Mouse (Mus musculus) heart, adult 11 months (tissue): ENCODE results near the gene Slc35d3.

ENCODE experiments used
- DNase-seq: peaks from one replicate; pipeline ENCODE4 v3.0.0; 2022

Slc35d3 gene

GRCm38 (mm10) chr10:19834222-19834621 is 17.0 kb downstream of the Slc35d3 start:
- peak; percentile 60 for DNase-seq

- no peak for DNase-seq
Observed at GRCm38 (mm10) chr10:19831072-19831849, 20.0 kb downstream of the Slc35d3 start.

DNA sequence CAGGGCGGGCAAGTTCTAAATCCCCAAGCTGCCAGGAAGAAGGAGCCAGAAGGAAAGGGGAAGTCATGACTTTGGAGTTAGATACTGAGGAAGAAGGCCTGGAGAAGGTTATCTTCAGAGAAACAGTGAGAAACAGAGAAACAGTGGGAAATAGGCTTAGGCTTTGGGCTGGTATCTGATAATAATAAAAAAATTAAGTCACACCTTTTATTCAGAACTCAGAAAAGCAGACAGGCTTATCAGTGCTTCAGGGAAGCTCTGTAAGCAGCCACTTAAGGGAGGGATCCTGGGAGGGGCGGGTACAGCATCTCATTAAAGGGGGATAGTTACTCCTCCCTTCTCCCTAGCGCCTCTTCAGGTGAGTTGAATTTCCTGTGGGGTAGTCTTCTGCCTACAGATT is 30.3 kb downstream of the Slc35d3 start:
- DNase-seq: no peak

DNA sequence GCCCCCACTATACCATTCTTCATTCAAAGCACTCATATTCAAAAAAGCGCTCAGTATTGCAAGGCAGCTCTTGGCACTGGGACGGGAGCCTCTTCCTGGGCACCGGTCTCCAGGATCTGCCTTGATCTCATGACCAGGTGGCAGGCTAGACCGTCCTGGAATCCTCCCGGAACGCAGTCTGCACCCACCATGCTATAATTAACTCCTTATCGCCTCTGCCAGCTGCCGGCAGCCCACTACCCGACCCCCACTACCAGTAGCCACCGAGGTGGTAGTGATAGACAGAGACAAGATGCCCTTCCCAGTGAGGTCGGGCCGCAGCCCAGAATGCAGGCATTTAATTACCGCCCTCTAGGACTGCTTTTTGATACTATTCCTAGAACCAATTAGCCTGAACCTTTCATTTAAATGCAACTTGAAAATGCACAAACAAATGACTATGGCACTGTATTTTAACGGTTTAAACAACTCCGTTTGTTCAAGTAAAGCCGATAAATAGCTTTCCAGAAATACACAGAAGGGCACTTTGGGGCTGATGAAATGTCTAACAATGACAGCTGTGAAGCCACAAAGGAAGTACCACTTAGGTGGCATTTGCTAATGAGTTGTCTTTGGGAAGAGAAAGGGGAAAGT is 32.4 kb downstream of the Slc35d3 start:
- no peak for DNase-seq

DNA sequence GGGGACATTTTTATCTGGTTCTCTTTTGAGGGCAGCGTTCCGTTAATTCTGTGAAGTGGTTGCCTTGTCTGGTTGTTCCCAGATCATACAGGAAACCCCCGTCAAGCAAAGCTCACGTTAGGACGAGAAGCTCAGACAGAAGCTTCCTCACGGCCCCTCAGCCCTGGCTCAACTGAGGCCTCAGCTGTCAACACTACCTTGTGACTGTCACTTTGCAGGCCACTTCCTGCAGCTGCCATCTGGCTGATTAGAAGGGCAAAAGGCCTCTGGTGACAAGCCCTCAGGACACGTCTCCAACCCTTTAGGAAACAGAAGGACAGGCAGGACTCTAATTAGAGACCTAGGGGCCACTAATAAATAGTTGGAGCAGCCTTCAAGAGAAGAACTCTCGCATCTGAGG is 35.9 kb downstream of the Slc35d3 start:
- DNase-seq: no peak

DNA sequence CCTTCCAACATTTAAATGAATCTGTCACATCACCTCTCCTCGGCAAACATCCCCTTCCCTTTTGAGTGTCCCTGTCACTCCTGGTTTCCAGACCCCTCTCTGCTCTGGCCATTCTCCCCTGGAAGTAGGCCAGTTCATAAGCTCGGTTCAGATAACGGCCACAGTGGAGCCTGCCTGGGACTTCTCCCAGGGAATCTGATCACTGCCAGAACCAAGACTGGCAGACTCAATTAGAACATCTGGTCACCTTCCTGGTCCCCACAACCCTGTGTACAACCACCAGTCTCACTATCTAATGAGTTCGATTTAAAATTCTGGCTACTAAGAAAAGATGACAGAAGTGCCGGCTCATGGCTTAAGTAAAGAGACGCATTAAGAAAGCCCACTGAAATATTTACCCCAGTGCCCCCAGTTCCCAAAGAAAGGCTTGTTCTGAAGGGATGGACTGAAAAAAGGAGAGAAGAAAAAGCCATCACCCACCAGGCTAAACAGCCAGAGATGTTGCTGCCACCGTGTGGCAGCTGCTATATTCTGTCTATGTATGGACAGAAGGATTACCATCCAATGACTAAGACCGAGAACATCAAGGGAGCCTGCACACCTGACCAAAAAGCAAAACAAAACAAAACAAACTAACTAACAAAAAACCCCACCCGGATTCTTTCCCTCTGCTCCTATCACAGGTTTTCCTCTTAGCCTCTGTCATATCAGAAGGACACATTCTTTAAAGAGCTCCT is 39.7 kb downstream of the Slc35d3 start:
- DNase-seq: no peak

DNA sequence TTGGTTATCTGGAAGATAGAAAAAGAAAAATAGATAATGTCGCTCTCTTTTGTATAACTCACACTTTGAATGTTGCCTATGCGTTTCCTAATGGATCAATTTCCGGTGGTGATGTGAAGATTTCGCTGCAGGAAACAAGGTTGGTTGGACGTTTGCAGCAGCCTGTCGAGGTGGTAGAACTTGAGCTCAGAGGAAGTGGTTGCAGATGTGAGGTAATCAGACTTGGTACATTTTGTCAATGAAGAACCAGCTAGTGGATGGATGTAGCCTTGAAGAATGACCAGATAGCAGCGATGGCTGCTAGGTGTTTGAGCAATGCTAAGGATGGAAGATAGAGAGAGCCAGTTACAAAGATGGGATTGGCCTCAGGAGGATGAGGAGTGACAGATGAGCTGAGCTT is 46.5 kb downstream of the Slc35d3 start:
- no peak for DNase-seq

DNA sequence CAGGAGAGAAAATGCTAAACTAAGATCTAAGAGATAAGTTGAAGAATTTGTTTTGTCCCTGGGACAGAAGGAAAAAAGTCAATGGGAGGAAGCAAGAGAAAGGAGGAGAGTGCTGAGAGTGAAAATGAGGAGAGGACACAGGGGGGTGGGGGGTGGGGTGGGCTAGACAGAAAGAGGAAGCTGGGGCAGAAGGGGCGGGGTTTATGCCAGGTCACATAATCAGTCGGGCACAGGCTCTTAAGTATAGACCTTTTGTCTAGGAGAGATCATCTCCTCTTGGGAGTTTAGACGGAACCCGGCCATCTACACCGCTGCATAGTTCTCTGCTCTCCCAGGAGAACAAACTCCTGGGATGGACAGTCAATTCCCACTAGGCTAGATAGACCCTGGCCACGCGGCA is 48.3 kb downstream of the Slc35d3 start:
- DNase-seq: no peak
